Mouse (Mus musculus): ENCODE measurements at regions not wholly inside any gene's neighbourhood (a gene's known extent, or its start where the extent isn't known, plus 50 kb on each side); places are given as distances from the start of the nearest gene placed in this dataset.

- ATAC-seq (ENCODE audit: low FRiP score, low TSS enrichment), result no peak
- 55% methylated on average over 2 of the region's 2 CpGs for WGBS
- no peaks in the 10 kb centered on the region for H3K9me3 ChIP-seq (ENCODE audit: control insufficient read depth, low read length)
- H3K4me1 ChIP-seq (ENCODE audit: control insufficient read depth, insufficient read depth, low read length), result 0 out of 2 replicates have a peak, but pooled peaks cover 8% of the 10 kb centered on the region
- no peak overlapping the region for H3K9ac ChIP-seq (ENCODE audit: low read depth, low read length)
- no peak overlapping the region for H3K4me3 ChIP-seq (ENCODE audit: low read length)
- H3K27me3 ChIP-seq (ENCODE audit: control insufficient read depth, insufficient read depth, low read length), result no peaks in the 10 kb centered on the region
- H3K4me2 ChIP-seq (replicated peaks; ENCODE audit: low read depth, low read length), result no peak overlapping the region
- H3K27ac ChIP-seq (ENCODE audit: low read depth, low read length), result no peak overlapping the region
- no peaks in the 10 kb centered on the region for H3K36me3 ChIP-seq (ENCODE audit: control insufficient read depth, insufficient read depth, low read length)
Observed at GRCm38 (mm10) chr10:24388229-24388628, 164.9 kb downstream of the Moxd1 start.

- Histone ChIP-seq H3K27ac (ENCODE audit: low read depth, low read length) (no peak overlapping the region), H3K4me2 (replicated peaks; ENCODE audit: low read depth, low read length) (no peak overlapping the region), H3K9me3 (ENCODE audit: control insufficient read depth, low read length) (no peaks in the 10 kb centered on the region), H3K9ac (ENCODE audit: low read depth, low read length) (no peak overlapping the region), H3K27me3 (ENCODE audit: control insufficient read depth, insufficient read depth, low read length) (no peaks in the 10 kb centered on the region), H3K4me3 (ENCODE audit: low read length) (no peak overlapping the region), H3K4me1 (ENCODE audit: control insufficient read depth, insufficient read depth, low read length) (0 out of 2 replicates have a peak, but pooled peaks cover 8% of the 10 kb centered on the region), H3K36me3 (ENCODE audit: control insufficient read depth, insufficient read depth, low read length) (no peaks in the 10 kb centered on the region)
- 88% methylated on average over 6 of the region's 6 CpGs for WGBS
- no peak for ATAC-seq (ENCODE audit: low FRiP score, low TSS enrichment)
Observed at GRCm38 (mm10) chr10:24391039-24391438, 167.7 kb downstream of the Moxd1 start.

GRCm38 (mm10) chr10:24392066-24392465 is 168.7 kb downstream of the Moxd1 start:
- Histone ChIP-seq H3K4me3 (ENCODE audit: low read length) (no peak overlapping the region), H3K9ac (ENCODE audit: low read depth, low read length) (no peak overlapping the region), H3K36me3 (ENCODE audit: control insufficient read depth, insufficient read depth, low read length) (no peaks in the 10 kb centered on the region), H3K9me3 (ENCODE audit: control insufficient read depth, low read length) (no peaks in the 10 kb centered on the region), H3K4me1 (ENCODE audit: control insufficient read depth, insufficient read depth, low read length) (0 out of 2 replicates have a peak, but pooled peaks cover 8% of the 10 kb centered on the region), H3K27ac (ENCODE audit: low read depth, low read length) (no peak overlapping the region), H3K27me3 (ENCODE audit: control insufficient read depth, insufficient read depth, low read length) (no peaks in the 10 kb centered on the region), H3K4me2 (replicated peaks; ENCODE audit: low read depth, low read length) (no peak overlapping the region)
- ATAC-seq (ENCODE audit: low FRiP score, low TSS enrichment), result no peak
- WGBS, result 65% methylated on average over 3 of the region's 3 CpGs

GRCm38 (mm10) chr10:24395999-24396784 is 172.9 kb downstream of the Moxd1 start:
- Histone ChIP-seq H3K4me1 (ENCODE audit: control insufficient read depth, insufficient read depth, low read length) (no peaks in the 10 kb centered on the region), H3K9ac (ENCODE audit: low read depth, low read length) (no peak overlapping the region), H3K27ac (ENCODE audit: low read depth, low read length) (no peak overlapping the region), H3K9me3 (ENCODE audit: control insufficient read depth, low read length) (no peaks in the 10 kb centered on the region), H3K4me3 (ENCODE audit: low read length) (no peak overlapping the region), H3K4me2 (replicated peaks; ENCODE audit: low read depth, low read length) (no peak overlapping the region), H3K27me3 (ENCODE audit: control insufficient read depth, insufficient read depth, low read length) (no peaks in the 10 kb centered on the region), H3K36me3 (ENCODE audit: control insufficient read depth, insufficient read depth, low read length) (no peaks in the 10 kb centered on the region)
- 56% methylated on average over 13 of the region's 13 CpGs for WGBS
- ATAC-seq (ENCODE audit: low FRiP score, low TSS enrichment), result peak; percentile 64; the same call in 1 of the 2 replicates

DNA sequence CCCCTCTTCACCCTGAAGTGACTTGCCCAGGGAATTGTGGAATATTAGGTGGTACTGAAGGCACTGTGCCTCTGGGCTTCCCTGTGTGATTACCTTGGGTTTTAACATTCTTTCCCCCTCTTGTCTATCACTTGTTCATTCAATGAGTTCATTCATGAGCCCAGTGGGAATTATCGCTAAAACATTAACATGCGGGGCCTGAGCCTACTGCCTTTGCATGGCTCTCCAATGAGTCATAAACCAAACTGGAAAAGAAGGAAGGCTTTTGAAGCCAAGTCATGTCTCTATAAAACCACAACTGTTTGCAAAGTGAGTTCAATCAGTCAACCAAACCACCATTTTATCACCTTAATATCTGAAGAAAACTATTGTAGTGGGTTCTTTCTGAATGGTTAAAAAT is 173.8 kb downstream of the Moxd1 start:
- Histone ChIP-seq H3K4me3 (ENCODE audit: low read length) (no peak overlapping the region), H3K4me2 (replicated peaks; ENCODE audit: low read depth, low read length) (no peak overlapping the region), H3K9ac (ENCODE audit: low read depth, low read length) (no peak overlapping the region), H3K4me1 (ENCODE audit: control insufficient read depth, insufficient read depth, low read length) (no peaks in the 10 kb centered on the region), H3K27me3 (ENCODE audit: control insufficient read depth, insufficient read depth, low read length) (no peaks in the 10 kb centered on the region), H3K36me3 (ENCODE audit: control insufficient read depth, insufficient read depth, low read length) (no peaks in the 10 kb centered on the region), H3K9me3 (ENCODE audit: control insufficient read depth, low read length) (no peaks in the 10 kb centered on the region), H3K27ac (ENCODE audit: low read depth, low read length) (no peak overlapping the region)
- no peak for ATAC-seq (ENCODE audit: low FRiP score, low TSS enrichment)
- WGBS, result 73% methylated on average over 2 of the region's 2 CpGs

DNA sequence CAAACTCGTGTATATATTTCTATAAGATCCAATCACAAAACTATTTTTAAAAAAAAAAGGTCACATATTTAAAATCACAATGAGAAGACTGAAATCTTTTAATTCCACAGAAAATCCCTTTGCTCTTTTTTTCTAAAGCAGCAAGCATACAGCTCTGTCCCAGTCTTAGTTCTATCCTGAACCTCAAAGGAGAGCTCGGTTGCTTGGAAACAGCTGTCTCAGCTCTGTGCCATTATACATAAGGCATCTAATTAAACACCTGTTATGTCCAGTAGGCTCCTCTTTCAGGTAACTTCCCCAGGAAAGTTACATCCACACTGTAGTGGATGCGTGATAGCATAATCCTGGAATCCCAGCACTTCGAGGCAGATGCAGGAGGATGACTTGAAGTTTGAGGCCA is 181.5 kb downstream of the Moxd1 start:
- WGBS, result 82% methylated on average over 4 of the region's 4 CpGs
- Histone ChIP-seq H3K36me3 (ENCODE audit: control insufficient read depth, insufficient read depth, low read length) (no peaks in the 10 kb centered on the region), H3K9ac (ENCODE audit: low read depth, low read length) (no peak overlapping the region), H3K27me3 (ENCODE audit: control insufficient read depth, insufficient read depth, low read length) (no peaks in the 10 kb centered on the region), H3K27ac (ENCODE audit: low read depth, low read length) (no peak overlapping the region), H3K4me3 (ENCODE audit: low read length) (no peak overlapping the region), H3K4me2 (replicated peaks; ENCODE audit: low read depth, low read length) (no peak overlapping the region), H3K4me1 (ENCODE audit: control insufficient read depth, insufficient read depth, low read length) (no peaks in the 10 kb centered on the region), H3K9me3 (ENCODE audit: control insufficient read depth, low read length) (no peaks in the 10 kb centered on the region)
- ATAC-seq (ENCODE audit: low FRiP score, low TSS enrichment), result no peak

GRCm38 (mm10) chr10:24406953-24407352 is 183.6 kb downstream of the Moxd1 start:
- H3K27ac ChIP-seq (ENCODE audit: low read depth, low read length), result no peak overlapping the region
- no peak for ATAC-seq (ENCODE audit: low FRiP score, low TSS enrichment)
- WGBS, result 75% methylated on average over 3 of the region's 3 CpGs

DNA sequence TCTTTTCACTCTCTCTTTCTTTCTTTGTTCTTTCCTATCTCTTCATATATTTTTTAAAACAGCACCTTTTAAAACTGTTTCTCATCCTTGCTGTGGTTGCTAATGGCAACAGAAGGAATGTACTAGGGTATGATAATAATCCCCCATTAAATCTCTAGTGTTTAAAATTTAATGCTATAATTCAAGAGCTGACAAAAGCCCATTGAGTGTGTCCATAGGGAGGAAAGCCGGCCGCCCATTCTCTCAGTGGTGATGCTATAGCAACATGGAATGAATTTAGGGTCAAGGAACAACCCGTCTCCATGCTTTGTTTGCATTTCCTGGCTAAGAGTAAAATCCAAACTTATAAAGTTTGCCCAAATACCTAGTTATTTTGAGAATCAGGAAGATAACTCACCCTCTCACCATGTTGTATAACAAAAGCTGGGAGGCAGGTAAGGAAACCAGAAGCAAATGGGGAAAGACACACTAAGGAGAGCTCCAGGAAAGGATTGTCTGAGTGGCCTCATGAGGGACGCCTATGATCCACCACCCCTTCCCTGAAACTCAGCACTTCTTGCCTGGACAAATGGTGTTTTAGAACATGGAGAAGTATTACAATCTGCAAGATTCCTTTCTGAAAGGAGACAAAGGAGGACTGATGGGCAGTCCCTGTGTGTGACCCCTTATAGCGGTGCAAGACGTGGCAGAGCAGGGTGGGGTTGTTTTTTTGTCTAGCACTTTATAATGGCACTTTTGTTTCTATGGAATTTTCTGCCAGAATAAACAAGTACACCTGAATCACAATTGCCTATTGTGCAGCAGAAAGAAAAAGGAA is 184.3 kb downstream of the Moxd1 start:
- Histone ChIP-seq H3K27ac (ENCODE audit: low read depth, low read length) (no peak overlapping the region), H3K9ac (ENCODE audit: low read depth, low read length) (no peak overlapping the region), H3K4me1 (ENCODE audit: control insufficient read depth, insufficient read depth, low read length) (no peaks in the 10 kb centered on the region), H3K4me2 (replicated peaks; ENCODE audit: low read depth, low read length) (no peak overlapping the region), H3K36me3 (ENCODE audit: control insufficient read depth, insufficient read depth, low read length) (no peaks in the 10 kb centered on the region), H3K27me3 (ENCODE audit: control insufficient read depth, insufficient read depth, low read length) (no peaks in the 10 kb centered on the region), H3K9me3 (ENCODE audit: control insufficient read depth, low read length) (no peaks in the 10 kb centered on the region), H3K4me3 (ENCODE audit: low read length) (no peak overlapping the region)
- WGBS, result 76% methylated on average over 6 of the region's 6 CpGs
- no peak for ATAC-seq (ENCODE audit: low FRiP score, low TSS enrichment)

More at GRCm38 (mm10) chr10:24406953-24407352, 183.6 kb downstream of the Moxd1 start:
- Histone ChIP-seq H3K4me2 (replicated peaks; ENCODE audit: low read depth, low read length) (no peak overlapping the region), H3K9ac (ENCODE audit: low read depth, low read length) (no peak overlapping the region), H3K36me3 (ENCODE audit: control insufficient read depth, insufficient read depth, low read length) (no peaks in the 10 kb centered on the region), H3K4me1 (ENCODE audit: control insufficient read depth, insufficient read depth, low read length) (no peaks in the 10 kb centered on the region), H3K9me3 (ENCODE audit: control insufficient read depth, low read length) (no peaks in the 10 kb centered on the region), H3K4me3 (ENCODE audit: low read length) (no peak overlapping the region), H3K27me3 (ENCODE audit: control insufficient read depth, insufficient read depth, low read length) (no peaks in the 10 kb centered on the region)

GRCm38 (mm10) chr10:24409976-24410375 is 185.3 kb upstream of the Ccn2 start:
- H3K4me3 ChIP-seq (ENCODE audit: low read length), result no peak overlapping the region
- H3K27ac ChIP-seq (ENCODE audit: low read depth, low read length), result no peak overlapping the region
- no peak overlapping the region for H3K4me2 ChIP-seq (replicated peaks; ENCODE audit: low read depth, low read length)
- no peaks in the 10 kb centered on the region for H3K27me3 ChIP-seq (ENCODE audit: control insufficient read depth, insufficient read depth, low read length)
- 26% methylated on average over 1 of the region's 1 CpGs for WGBS
- H3K36me3 ChIP-seq (ENCODE audit: control insufficient read depth, insufficient read depth, low read length), result no peaks in the 10 kb centered on the region
- no peak for ATAC-seq (ENCODE audit: low FRiP score, low TSS enrichment)
- H3K4me1 ChIP-seq (ENCODE audit: control insufficient read depth, insufficient read depth, low read length), result no peaks in the 10 kb centered on the region
- H3K9ac ChIP-seq (ENCODE audit: low read depth, low read length), result no peak overlapping the region
- H3K9me3 ChIP-seq (ENCODE audit: control insufficient read depth, low read length), result no peaks in the 10 kb centered on the region

All from kidney, embryonic 14.5 days (tissue).